8 mouse cellular contexts compared by ENCODE assay signal in the genomic region with DNA sequence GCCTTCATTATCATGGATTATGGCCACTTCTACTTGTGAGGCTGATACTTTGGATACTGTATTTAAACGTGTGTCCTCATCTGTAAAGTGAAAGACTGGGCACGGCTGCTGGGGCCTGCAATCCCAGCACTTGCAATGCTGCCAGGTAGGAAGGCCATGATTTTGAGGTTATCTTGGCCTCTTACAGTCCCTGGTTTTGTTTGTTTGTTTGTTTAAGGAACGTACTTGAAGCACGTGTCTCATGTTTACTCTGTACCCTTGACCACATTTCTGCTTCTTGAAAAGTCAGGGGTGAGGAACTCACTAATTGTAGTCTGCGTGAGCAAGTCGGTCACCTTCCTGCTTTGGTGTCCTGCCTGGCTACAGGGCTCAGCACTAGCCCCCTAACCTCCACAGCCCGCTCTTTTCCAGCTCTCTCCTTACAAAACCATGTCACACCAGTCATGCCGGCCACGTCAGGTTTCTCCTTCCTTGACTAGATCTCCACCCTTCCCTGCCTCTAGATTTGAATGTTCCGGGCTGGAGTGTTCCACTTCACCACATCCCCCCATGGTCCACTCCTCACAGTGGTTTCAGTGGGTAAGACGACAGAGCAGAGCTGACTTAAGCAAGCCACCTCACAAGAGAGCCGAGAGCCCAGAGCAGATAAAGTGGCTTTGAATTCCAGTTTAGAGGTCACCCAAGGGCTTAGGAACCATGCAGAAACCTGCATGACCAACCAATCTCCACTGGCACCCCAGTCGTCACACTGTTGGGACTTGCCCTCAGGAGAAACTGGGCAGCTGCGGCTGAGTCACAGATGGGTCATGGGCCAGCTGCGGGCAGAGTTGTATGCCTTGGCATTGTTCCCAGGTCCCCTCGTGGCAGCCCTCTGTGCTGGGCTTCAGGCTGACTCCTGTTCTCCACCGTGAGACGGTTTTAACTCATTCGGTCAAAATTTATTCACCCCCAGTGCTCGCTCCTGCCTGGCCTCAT. TPM values are rescaled to one million over a fixed set of nuclear protein-coding genes. Genes with fewer than 3 reads are reported as not detected.
DNase-seq lines count a peak whose midpoint lies in the region; ATAC-seq and TF ChIP-seq lines count a peak whose summit lies in the region.

No protein-coding gene starts in this region.

- ATAC-seq in neural tube, embryonic 13.5 days (ENCODE audit: low read depth): 0 out of 2 replicates have a peak, but pooled peaks have one; percentile 21
- ATAC-seq in neural tube, embryonic 15.5 days (ENCODE audit: low FRiP score): no peak
- ATAC-seq in heart, embryonic 12.5 days (ENCODE audit: insufficient number of reproducible peaks, low FRiP score): peak; percentile 9; the same call in 1 of the 2 replicates
- 0 out of 2 replicates have a peak, but pooled peaks have one; percentile 25 for ATAC-seq in limb, embryonic 13.5 days (ENCODE audit: low FRiP score, low read depth)

- TF ChIP-seq CTCF in thymus, adult 2 months (IDR thresholded peaks at IDR 0.05; ENCODE audit: borderline replicate concordance, control insufficient read depth, extremely low read depth, insufficient read depth, low read length, poor library complexity): no peak

- peak; percentile 30 to 45 for DNase-seq in frontal cortex, postnatal 36 days (ENCODE audit: low spot score in 2 of 2)
- DNase-seq in frontal cortex, postnatal 10 days (ENCODE audit: low spot score in 2 of 2): no peak
- no peak for DNase-seq in embryo, embryonic 11 days
- no peak for DNase-seq in thymus, adult 2 months

- peaks cover 44% of the 10 kb centered on the region for H3K4me1 ChIP-seq in neural tube, embryonic 13.5 days (replicated peaks)
- H3K4me1 ChIP-seq in neural tube, embryonic 15.5 days: peaks cover 35% of the 10 kb centered on the region
- peaks cover 53% of the 10 kb centered on the region for H3K4me1 ChIP-seq in heart, embryonic 12.5 days (replicated peaks)
- peaks cover 40% of the 10 kb centered on the region for H3K4me1 ChIP-seq in limb, embryonic 13.5 days
- H3K4me1 ChIP-seq in thymus, adult 2 months (replicated peaks; ENCODE audit: control insufficient read depth, insufficient read depth, low read length): peaks cover 14% of the 10 kb centered on the region

- H3K4me2 ChIP-seq in neural tube, embryonic 13.5 days: no peak overlapping the region
- no peak overlapping the region for H3K4me2 ChIP-seq in neural tube, embryonic 15.5 days
- peak overlapping the region; percentile 22; the same call in 1 of the 2 replicates for H3K4me2 ChIP-seq in heart, embryonic 12.5 days
- H3K4me2 ChIP-seq in limb, embryonic 13.5 days (replicated peaks): no peak overlapping the region

- WGBS in neural tube, embryonic 13.5 days: 63% methylated on average over 20 of the region's 20 CpGs
- WGBS in neural tube, embryonic 15.5 days: 60% methylated on average over 20 of the region's 20 CpGs
- 50% methylated on average over 20 of the region's 20 CpGs for WGBS in heart, embryonic 12.5 days
- 70% methylated on average over 20 of the region's 20 CpGs for WGBS in limb, embryonic 13.5 days
- WGBS in thymus, adult 2 months: 84% methylated on average over 20 of the region's 20 CpGs

- no peaks in the 10 kb centered on the region for H3K27me3 ChIP-seq in neural tube, embryonic 13.5 days
- no peaks in the 10 kb centered on the region for H3K27me3 ChIP-seq in neural tube, embryonic 15.5 days (replicated peaks)
- peaks cover 6% of the 10 kb centered on the region; the same call in 1 of the 2 replicates for H3K27me3 ChIP-seq in heart, embryonic 12.5 days (replicated peaks)
- no peaks in the 10 kb centered on the region for H3K27me3 ChIP-seq in limb, embryonic 13.5 days
- H3K27me3 ChIP-seq in thymus, adult 2 months (ENCODE audit: control insufficient read depth, insufficient read depth, low read length): no peaks in the 10 kb centered on the region

- no peak overlapping the region for H3K4me3 ChIP-seq in neural tube, embryonic 13.5 days
- no peak overlapping the region for H3K4me3 ChIP-seq in neural tube, embryonic 15.5 days (replicated peaks)
- H3K4me3 ChIP-seq in heart, embryonic 12.5 days: no peak overlapping the region
- no peak overlapping the region for H3K4me3 ChIP-seq in limb, embryonic 13.5 days
- H3K4me3 ChIP-seq in thymus, adult 2 months (ENCODE audit: control insufficient read depth, insufficient read depth, low read length): no peak overlapping the region

- no peak for TF ChIP-seq POLR2A in thymus, adult 2 months (IDR thresholded peaks at IDR 0.05; ENCODE audit: control insufficient read depth, extremely low read depth, insufficient read depth, low read length, poor library complexity)

- peaks cover 46% of the 10 kb centered on the region for H3K36me3 ChIP-seq in neural tube, embryonic 13.5 days
- H3K36me3 ChIP-seq in neural tube, embryonic 15.5 days: peaks cover 28% of the 10 kb centered on the region
- H3K36me3 ChIP-seq in heart, embryonic 12.5 days: peaks cover 12% of the 10 kb centered on the region; the same call in 1 of the 2 replicates
- H3K36me3 ChIP-seq in limb, embryonic 13.5 days: peaks cover 24% of the 10 kb centered on the region
- no peaks in the 10 kb centered on the region for H3K36me3 ChIP-seq in thymus, adult 2 months (ENCODE audit: control insufficient read depth, insufficient read depth, low read length)

- H3K27ac ChIP-seq in neural tube, embryonic 13.5 days (replicated peaks): 0 out of 2 replicates have a peak overlapping the region, but pooled peaks have one; percentile 38
- H3K27ac ChIP-seq in neural tube, embryonic 15.5 days (replicated peaks): no peak overlapping the region
- H3K27ac ChIP-seq in heart, embryonic 12.5 days (ENCODE audit: poor library complexity, severe bottlenecking): peak overlapping the region; percentile 66
- peak overlapping the region; percentile 28; the same call in 1 of the 2 replicates for H3K27ac ChIP-seq in limb, embryonic 13.5 days
- no peak overlapping the region for H3K27ac ChIP-seq in thymus, adult 2 months (ENCODE audit: control insufficient read depth, insufficient read depth, low read length)

- H3K9ac ChIP-seq in neural tube, embryonic 13.5 days: no peak overlapping the region
- no peak overlapping the region for H3K9ac ChIP-seq in neural tube, embryonic 15.5 days (replicated peaks)
- H3K9ac ChIP-seq in heart, embryonic 12.5 days: 0 out of 2 replicates have a peak overlapping the region, but pooled peaks have one; percentile 29
- H3K9ac ChIP-seq in limb, embryonic 13.5 days: no peak overlapping the region

- H3K9me3 ChIP-seq in neural tube, embryonic 13.5 days: no peaks in the 10 kb centered on the region
- H3K9me3 ChIP-seq in neural tube, embryonic 15.5 days (replicated peaks): no peaks in the 10 kb centered on the region
- 0 out of 2 replicates have a peak, but pooled peaks cover 5% of the 10 kb centered on the region for H3K9me3 ChIP-seq in heart, embryonic 12.5 days (replicated peaks)
- no peaks in the 10 kb centered on the region for H3K9me3 ChIP-seq in limb, embryonic 13.5 days

RNA-seq across cellular contexts. Expression of a gene that starts 37.3 kb away (rescaled TPM):
- 61.3 and 69.3 TPM in 2 replicates for polyA plus RNA-seq in neural tube, embryonic 13.5 days (2015; fragmentation: Nextera tagmentation; extraction: Ambion mirVana)
- polyA plus RNA-seq in neural tube, embryonic 15.5 days (2015; fragmentation: Nextera tagmentation; extraction: Ambion mirVana): 57.5 and 64.7 TPM in 2 replicates
- polyA plus RNA-seq in heart, embryonic 12.5 days (2016; fragmentation: Nextera tagmentation; extraction: Ambion mirVana): 23.8 and 26.9 TPM in 2 replicates
- polyA plus RNA-seq in limb, embryonic 13.5 days (2015; fragmentation: Nextera tagmentation; extraction: Ambion mirVana): 26.0 and 29.2 TPM in 2 replicates
- polyA plus RNA-seq in thymus, adult 2 months (2012; rRNA removed): 1.4 and 3.1 TPM in 2 replicates

Comparison
In these comparisons a context has a peak if more than half of its experiments do, and no peak if none do; other contexts are left out.
1. DNase-seq: peak in frontal cortex, postnatal 36 days (2 of 2); none in frontal cortex, postnatal 10 days (0 of 2), embryo, embryonic 11 days (single experiment) and thymus, adult 2 months (single experiment).
2. H3K27ac ChIP-seq: peak in neural tube, embryonic 13.5 days (single experiment), heart, embryonic 12.5 days (single experiment) and limb, embryonic 13.5 days (single experiment); none in neural tube, embryonic 15.5 days (single experiment) and thymus, adult 2 months (single experiment).